Mouse (Mus musculus): Measurements from ENCODE around the gene Cox19.

GRCm38 (mm10) chr5:139310477-139310876 is 40.7 kb downstream of the Cox19 start:
- TF ChIP-seq GATA1 (IDR thresholded peaks at IDR 0.05; ENCODE audit: borderline replicate concordance, low read length) (no peak), FLI1 (IDR thresholded peaks at IDR 0.05; ENCODE audit: low read length) (no peak)
